Mouse (Mus musculus) urinary bladder, postnatal 25 days (tissue): Measurements from ENCODE around the gene Nanog.

Source experiments
- DNase-seq: peaks from one replicate; pipeline ENCODE4 v3.0.0; 2022; ENCODE audit warnings: low spot score

Nanog gene

GRCm38 (mm10) chr6:122762952-122763700 is 55.8 kb downstream of the Nanog start:
- DNase-seq, result no peak

- DNase-seq, result no peak
Observed at GRCm38 (mm10) chr6:122763844-122764445, 56.7 kb downstream of the Nanog start.
